Mouse (Mus musculus): ENCODE measurements around the gene Hecw2.

Gene Hecw2

DNA sequence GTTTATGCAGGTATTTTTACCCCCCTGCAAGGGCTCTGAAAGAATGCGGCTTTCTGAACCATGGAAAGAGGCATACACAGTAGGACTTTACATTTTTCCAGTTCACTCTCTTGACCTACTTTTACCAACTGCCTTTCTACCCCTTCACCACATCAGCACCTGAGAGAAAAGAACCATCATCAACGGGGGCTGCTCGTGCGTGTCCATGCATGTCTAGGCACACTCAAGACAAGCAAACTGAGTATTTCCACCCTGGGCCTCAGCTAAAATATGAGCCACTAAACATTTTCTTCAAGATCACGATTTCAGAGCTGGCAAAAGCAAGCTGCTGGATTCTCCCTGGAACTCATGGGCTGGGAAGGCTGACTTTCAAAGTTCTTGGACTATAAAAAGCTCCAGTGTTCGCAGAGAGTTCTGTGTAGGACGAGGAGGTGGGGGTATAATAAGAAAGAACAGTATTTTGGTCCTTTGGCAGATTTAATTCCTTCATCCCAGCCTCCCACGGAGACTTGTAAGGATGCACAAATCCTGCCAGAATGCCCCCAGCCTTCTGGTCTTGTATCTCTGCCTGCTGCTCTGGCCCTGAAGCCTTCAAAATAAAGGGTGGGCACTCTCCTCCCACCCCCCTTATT is 76.5 kb downstream of the Hecw2 start:
- peak; percentile 54 to 69 for DNase-seq

GRCm38 (mm10) chr1:54110920-54111605 is 83.9 kb downstream of the Hecw2 start:
- peak in 1 of 2 experiments; percentile 16 for DNase-seq

- DNase-seq: no peak
These were observed 85.7 kb downstream of the Hecw2 start for GRCm38 (mm10) chr1:54109255-54109654.

- DNase-seq: no peak
These were observed 88.2 kb downstream of the Hecw2 start for GRCm38 (mm10) chr1:54106756-54107155.

DNA sequence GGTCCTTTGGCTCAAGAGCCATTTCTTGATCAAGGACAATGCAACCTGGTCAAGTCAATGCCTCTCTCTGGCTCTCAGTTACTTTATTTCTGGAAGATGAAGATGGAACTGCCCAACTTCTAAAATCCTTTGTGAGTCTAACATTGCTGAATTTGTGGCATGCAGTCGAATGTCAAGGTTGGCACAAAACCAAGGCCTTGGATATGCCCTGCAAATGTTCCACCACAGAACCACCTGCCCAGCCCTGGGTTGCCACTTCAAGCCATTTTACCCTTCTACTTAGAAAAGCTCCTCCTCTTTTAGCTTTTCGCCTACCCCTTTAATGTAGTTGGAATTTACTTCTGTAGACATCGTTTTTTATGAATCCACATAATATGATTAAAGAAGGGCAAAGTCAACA is 115.3 kb downstream of the Hecw2 start:
- peak; percentile 41 to 46 for DNase-seq

DNA sequence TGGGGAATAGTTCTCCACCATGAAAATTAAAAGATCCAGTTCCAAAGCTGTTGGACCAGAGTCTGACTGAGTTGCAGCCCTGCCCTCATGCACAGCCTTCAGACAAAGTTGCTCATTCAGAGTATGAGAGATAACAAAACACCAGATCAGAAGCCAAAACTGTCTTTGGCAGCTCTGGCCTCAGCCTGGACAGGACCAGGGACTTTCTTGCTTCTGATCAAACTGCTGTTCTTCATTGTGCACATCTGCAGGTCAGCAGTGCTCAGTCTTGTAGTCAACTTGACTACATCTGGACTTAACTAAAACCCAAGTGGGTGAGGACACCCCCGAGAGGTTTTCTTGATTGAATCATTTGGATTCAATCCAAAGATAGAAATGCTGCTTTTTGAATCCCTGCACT is 120.5 kb downstream of the Hecw2 start:
- no peak for DNase-seq

DNA sequence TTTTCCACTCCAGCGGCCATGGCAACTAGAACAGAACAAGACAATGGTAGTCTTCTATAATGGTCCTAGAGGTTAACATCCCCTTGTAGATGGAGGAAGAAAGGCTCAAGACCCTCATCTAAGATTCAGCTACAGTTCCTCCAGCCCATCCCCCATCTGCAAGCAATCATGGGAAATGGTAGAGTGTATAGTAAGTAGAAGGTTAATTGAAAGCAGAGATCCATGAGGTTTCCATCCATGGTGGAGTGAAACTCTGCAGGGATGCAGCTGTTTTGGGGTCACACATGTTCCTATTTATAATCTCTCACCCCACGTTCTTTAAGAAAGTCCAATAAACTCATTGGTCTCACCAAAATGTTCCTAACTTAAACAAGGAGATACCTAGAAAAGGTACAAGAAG is 124.8 kb downstream of the Hecw2 start:
- DNase-seq: no peak

- no peak for DNase-seq
These were observed 126.7 kb downstream of the Hecw2 start for GRCm38 (mm10) chr1:54068248-54068647.

DNA sequence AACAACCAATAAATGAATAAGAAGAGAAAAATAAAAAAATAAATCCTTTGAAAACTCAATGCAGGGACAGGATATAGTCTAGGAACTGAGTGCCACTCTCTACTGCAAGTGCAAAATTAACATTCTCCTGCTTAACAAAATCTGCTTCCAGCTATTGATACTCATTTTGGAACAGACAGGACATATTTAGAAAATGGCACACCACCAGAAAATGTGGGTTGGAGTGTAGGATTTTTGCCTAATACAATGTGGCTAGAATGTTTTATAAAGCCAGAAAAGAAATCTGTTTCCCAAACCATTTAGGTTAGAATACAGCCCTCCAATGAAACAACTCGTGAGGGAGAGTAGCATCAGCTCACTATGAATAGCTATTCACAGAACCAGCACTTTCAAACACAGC is 129.5 kb downstream of the Hecw2 start:
- DNase-seq: no peak

GRCm38 (mm10) chr1:54061078-54061477 is 133.9 kb downstream of the Hecw2 start:
- no peak for DNase-seq

- DNase-seq: no peak
These were observed 135.2 kb downstream of the Hecw2 start for GRCm38 (mm10) chr1:54059731-54060130.

GRCm38 (mm10) chr1:54052771-54053170 is 142.2 kb downstream of the Hecw2 start:
- no peak for DNase-seq

DNA sequence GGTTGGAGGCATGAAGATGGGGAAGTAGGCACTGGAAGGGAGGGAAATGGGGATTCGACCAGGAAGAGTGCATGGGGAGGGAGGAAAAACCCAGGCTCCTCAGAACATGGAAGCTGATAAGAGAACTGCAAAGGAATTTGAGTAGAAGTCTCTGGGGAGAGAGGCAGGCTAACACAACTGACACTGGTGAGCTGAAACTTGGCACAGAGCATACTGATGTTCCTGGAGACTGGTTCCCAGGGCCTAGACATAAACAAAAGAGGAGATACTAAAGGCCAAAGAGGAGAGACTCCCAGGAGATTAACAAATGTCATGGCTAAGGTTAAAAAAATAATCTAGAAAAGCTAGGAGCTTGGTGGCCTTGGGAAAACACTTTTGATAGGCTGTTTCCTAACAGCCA is 148.0 kb downstream of the Hecw2 start:
- no peak for DNase-seq

GRCm38 (mm10) chr1:54039062-54039461 is 155.9 kb downstream of the Hecw2 start:
- peak; percentile 60 to 63 for DNase-seq

DNA sequence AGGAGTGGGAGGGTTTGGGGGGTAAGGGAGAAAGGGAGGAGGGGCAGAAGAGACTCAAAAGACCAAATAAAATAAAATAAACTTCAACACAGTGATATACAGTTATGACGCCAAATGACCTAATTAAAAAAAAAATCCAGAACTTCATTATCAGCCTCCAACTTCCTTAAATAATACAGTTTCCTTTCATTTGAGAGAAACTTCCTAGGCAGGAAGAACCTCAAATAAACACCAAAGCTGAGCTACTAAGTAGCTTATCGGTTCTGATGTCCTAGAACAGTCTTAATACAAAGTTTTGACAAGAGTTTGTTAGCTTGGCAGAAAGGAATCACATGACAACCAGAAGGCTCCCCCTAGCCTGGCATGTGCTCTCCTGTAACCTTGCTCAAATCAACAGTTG is 177.3 kb downstream of the Hecw2 start:
- no peak for DNase-seq

DNA sequence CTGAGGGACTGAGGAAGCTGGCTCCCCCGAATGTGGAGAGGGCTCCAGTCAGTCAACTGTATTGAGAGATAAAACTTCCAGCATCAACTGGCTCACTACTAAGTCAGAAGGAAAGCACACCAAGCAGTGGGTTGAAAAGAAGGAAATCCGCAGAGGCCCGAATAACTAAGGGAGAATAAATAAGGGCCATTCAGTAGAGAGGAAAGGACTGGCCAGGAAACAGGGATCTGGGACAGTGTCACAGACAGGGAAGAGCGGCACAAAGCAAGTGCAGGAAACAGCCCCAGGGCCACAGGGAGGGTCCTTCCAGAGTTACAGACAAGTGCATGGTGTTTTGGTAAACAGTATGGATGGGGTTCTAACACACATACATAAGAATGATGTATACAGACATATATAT is 179.2 kb downstream of the Hecw2 start:
- no peak for DNase-seq

DNA sequence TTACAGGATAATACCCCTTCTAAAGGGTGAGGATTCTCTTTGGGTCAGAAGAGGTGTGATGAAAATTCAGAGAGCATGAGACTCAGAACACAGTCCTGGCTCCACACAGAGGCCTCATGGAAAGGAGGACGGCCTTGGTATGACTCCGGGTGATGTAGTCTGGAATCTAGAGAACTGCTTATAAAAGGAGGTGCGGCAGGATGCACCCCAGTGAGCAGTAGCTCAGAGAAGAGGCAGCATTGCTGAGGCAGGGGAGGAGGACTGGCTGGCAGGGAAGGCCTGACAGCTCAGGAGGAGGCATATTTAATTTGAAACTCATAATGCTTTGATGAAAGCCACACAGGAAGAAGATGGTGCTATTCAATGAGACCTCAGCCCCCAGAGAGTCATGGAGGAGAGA is 182.6 kb downstream of the Hecw2 start:
- DNase-seq: no peak

DNA sequence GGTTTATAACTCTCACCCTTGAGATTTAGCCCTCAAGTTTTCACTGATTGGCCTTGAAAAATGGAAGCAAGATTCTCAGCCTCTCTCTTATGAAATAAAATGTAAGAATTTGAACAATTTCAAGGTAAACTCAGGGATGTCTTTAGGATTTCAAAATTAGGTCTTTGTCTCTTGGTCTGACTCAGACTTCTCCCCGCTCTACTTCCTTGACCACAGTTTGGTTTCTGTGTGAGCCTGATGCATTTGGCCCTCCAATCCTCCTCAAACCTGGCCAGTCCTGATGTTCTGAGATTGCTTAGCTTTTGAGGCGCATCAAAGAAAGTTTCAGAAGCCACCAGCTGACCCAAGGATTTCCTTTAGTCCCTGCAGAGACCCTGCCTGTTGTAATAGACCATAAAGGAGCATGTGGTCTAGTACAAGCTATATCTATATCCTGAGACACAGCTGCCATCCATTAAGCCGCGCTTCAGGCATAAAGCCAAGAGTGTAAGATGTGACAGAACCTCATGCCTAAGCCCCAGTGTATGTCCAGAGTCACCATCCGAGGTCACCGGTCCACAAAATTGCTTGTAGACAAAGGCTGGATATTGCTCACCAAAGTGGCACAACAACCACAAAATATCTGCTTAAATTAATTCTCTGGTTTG is 185.4 kb downstream of the Hecw2 start:
- no peak for DNase-seq

- DNase-seq: no peak
These were observed 189.0 kb downstream of the Hecw2 start for GRCm38 (mm10) chr1:54005860-54006386.

DNA sequence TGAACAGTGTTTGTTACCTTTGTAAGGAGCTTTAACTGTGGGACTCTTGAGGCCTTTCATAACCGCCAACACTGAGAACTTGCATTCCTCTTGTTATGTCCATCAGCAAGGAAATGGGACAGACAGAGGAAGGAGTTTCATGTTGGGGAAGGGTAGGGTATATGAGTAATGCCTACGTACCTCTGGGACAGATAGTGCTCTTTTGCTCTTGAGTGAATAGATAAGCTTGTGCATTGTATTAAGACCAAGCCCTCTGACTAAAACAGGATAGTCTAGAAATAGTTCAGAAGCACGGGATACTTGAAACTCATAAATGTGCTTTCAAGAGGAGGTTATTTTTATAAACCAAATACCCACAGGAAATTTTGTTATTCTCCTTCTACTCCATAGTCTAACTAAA is 191.7 kb downstream of the Hecw2 start:
- DNase-seq: no peak

- no peak for DNase-seq
These were observed 192.9 kb downstream of the Hecw2 start for GRCm38 (mm10) chr1:54002077-54002476.

DNA sequence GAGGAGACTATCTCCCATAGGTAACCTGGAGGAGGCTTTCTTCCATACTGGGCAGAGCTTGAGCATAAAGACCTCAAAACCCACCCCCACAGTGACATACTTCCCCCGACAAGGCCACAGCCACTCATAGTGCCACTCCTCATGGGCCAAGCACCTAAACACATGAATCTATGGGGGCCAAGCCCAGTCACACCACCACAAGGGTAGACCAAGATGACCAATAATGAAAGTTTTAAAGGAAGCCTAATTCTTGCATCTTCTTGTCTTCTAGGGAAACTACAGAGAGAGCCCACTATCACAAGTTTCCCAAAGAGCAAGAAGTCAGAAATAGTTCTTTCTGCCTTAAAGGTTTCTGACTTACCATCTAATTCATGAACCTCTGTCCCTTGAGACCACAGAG is 197.7 kb downstream of the Hecw2 start:
- DNase-seq: no peak

DNA sequence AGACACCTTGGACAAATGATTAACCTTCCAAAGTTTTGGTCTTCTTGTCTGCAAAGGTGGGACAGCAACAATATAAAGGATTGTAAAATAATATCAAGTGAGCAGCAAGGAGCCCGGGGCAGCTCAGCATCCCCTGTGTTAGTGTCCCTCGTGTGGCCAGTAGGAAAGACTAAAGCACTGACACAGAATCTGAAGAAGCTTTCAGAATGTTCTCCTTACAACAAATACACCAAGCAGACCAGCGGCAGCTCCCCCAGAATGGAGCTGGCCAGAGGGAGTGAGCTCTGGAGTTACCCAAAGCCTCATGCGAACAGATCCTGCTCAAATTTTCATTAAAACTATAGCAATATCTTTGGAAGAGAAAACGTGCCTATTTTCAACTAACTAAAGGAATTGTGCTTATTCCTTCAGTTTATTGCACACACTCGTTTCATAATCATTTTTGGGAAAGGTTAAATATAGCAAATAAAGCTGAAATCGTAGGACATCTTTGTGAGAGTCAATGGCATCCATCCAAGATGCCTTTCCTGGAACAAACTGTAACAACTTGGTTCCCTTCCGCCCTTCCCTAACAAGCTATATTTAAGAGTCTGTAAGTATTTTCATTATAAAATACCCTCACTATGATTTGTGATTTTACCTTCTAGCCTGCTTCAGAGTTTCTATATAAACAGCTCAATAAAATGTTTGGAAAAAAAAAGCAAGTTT is 208.6 kb downstream of the Hecw2 start:
- DNase-seq: no peak

DNA sequence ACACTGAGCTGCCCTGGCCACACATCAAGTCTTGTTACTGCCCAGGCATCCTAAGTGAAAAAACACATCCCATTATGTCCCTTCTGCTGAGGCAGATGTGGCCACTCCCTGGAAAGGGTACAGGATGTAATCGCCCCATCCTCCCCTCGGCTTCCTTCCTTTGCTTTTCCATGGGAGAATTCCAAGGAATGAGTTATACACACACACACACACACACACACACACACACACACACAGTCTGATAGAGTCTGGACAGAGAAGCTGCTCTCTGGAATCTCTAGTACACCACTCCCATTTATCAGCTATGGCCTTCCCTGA is 216.5 kb downstream of the Hecw2 start:
- no peak for DNase-seq
